Mouse (Mus musculus) MEL (cell line): ENCODE measurements around the gene BC052040. TPM values are rescaled to one million over a fixed set of nuclear protein-coding genes. Genes with fewer than 3 reads are reported as not detected.

Experiments
- DNase-seq: peaks from one replicate; pipeline ENCODE4 v3.0.0; 2011; ENCODE audit warnings: low read depth, low spot score
- H3K27ac ChIP-seq: 2 replicates; pipeline ENCODE4 v1.5.1; 2012; ENCODE audit warnings: low read depth, mild to moderate bottlenecking, control low read depth, low read length, moderate library complexity; ENCODE audit not compliant: control insufficient read depth
- H3K27me3 ChIP-seq, 2 experiments: fragments of 150-350 bp in 1 of 2; sonication (generic) in 1 of 2; 2 replicates each; pipeline ENCODE4 v1.6.1; 2012; ENCODE audit warnings: low read length in 2 of 2, mild to moderate bottlenecking in 2 of 2, improper control_type of control experiment in 1 of 2, moderate library complexity in 1 of 2; ENCODE audit not compliant: insufficient read depth in 2 of 2, control insufficient read depth in 1 of 2
- H3K36me3 ChIP-seq, 2 experiments: 2 replicates each; pipeline ENCODE4 v1.6.1; 2012 to 2014; ENCODE audit warnings: low read length in 2 of 2, improper control_type of control experiment in 1 of 2, inconsistent platforms in 1 of 2, mild to moderate bottlenecking in 1 of 2; ENCODE audit not compliant: insufficient read depth in 2 of 2, control insufficient read depth in 1 of 2
- H3K4me1 ChIP-seq, 2 experiments: fragments of 150-350 bp in 1 of 2; sonication (generic) in 1 of 2; 2 replicates each; pipeline ENCODE4 v1.6.1; 2012; ENCODE audit warnings: low read length in 2 of 2, improper control_type of control experiment in 1 of 2, mild to moderate bottlenecking in 1 of 2; ENCODE audit not compliant: insufficient read depth in 2 of 2, control insufficient read depth in 1 of 2
- H3K4me3 ChIP-seq, 2 experiments: fragments of 150-350 bp in 1 of 2; sonication (generic) in 1 of 2; 2 replicates each; pipeline ENCODE4 v1.5.1; 2012; ENCODE audit warnings: low read depth in 2 of 2, low read length in 2 of 2, mild to moderate bottlenecking in 2 of 2, moderate library complexity in 2 of 2, control low read depth in 1 of 2, improper control_type of control experiment in 1 of 2; ENCODE audit not compliant: control insufficient read depth in 1 of 2, insufficient read depth in 1 of 2
- H3K79me2 ChIP-seq: 2 replicates; pipeline ENCODE4 v1.6.1; 2012; ENCODE audit warnings: mild to moderate bottlenecking, low read length, moderate library complexity; ENCODE audit not compliant: control insufficient read depth, poor library complexity, insufficient read depth
- H3K9ac ChIP-seq: 2 replicates; pipeline ENCODE4 v1.6.1; 2012; ENCODE audit warnings: low read depth, mild to moderate bottlenecking, control low read depth, low read length, moderate library complexity; ENCODE audit not compliant: control insufficient read depth, poor library complexity, severe bottlenecking
- H3K9me3 ChIP-seq: fragments of 150-350 bp; sonication (generic); replicated peaks from 2 replicates; pipeline ENCODE4 v1.6.1; 2012; ENCODE audit warnings: mild to moderate bottlenecking, low read length, improper control_type of control experiment, moderate library complexity; ENCODE audit not compliant: insufficient read depth
- CHD1 ChIP-seq: IDR thresholded peaks from 2 replicates; pipeline ENCODE4 v1.6.1; 2012; ENCODE audit warnings: low read depth, mild to moderate bottlenecking, inconsistent platforms, low read length, improper control_type of control experiment
- CHD2 ChIP-seq: IDR thresholded peaks from 2 replicates; pipeline ENCODE4 v1.6.1; 2011; ENCODE audit warnings: low read length, improper control_type of control experiment
- GABPA ChIP-seq: IDR thresholded peaks from 2 replicates; pipeline ENCODE4 v1.6.1; 2012; ENCODE audit warnings: low read depth, mild to moderate bottlenecking, inconsistent platforms, low read length, improper control_type of control experiment, moderate library complexity
- HCFC1 ChIP-seq: IDR thresholded peaks from 2 replicates; pipeline ENCODE4 v1.6.1; 2012; ENCODE audit warnings: low read depth, mild to moderate bottlenecking, inconsistent platforms, low read length, improper control_type of control experiment, moderate library complexity
- MAZ ChIP-seq: IDR thresholded peaks from 2 replicates; pipeline ENCODE4 v1.6.1; 2012; ENCODE audit warnings: low read depth, mild to moderate bottlenecking, inconsistent platforms, low read length, improper control_type of control experiment
- MXI1 ChIP-seq: IDR thresholded peaks from 2 replicates; pipeline ENCODE4 v1.6.1; 2011; ENCODE audit warnings: mild to moderate bottlenecking, low read depth, low read length, improper control_type of control experiment
- POLR2A ChIP-seq, 2 experiments: IDR thresholded peaks; 2 replicates each; pipeline ENCODE4 v1.6.1; 2011 to 2012; ENCODE audit warnings: low read length in 2 of 2, mild to moderate bottlenecking in 2 of 2, control low read depth in 1 of 2, improper control_type of control experiment in 1 of 2, low read depth in 1 of 2, moderate library complexity in 1 of 2; ENCODE audit not compliant: control insufficient read depth in 1 of 2, insufficient read depth in 1 of 2, poor library complexity in 1 of 2
- POLR2AphosphoS5 ChIP-seq: IDR thresholded peaks from 2 replicates; pipeline ENCODE4 v1.6.1; 2012; ENCODE audit warnings: low read depth, borderline replicate concordance, mild to moderate bottlenecking, inconsistent platforms, low read length, moderate library complexity, mixed read lengths
- RAD21 ChIP-seq: IDR thresholded peaks from 2 replicates; pipeline ENCODE4 v1.6.1; 2011; ENCODE audit warnings: mild to moderate bottlenecking, low read depth, low read length, improper control_type of control experiment
- RCOR1 ChIP-seq: IDR thresholded peaks from 2 replicates; pipeline ENCODE4 v1.6.1; 2012; ENCODE audit warnings: low read depth, mild to moderate bottlenecking, inconsistent platforms, low read length, improper control_type of control experiment
- SIN3A ChIP-seq: IDR thresholded peaks from 2 replicates; pipeline ENCODE4 v1.6.1; 2012; ENCODE audit warnings: low read length, improper control_type of control experiment, inconsistent platforms
- SMC3 ChIP-seq: IDR thresholded peaks from 2 replicates; pipeline ENCODE4 v1.6.1; 2011; ENCODE audit warnings: low read depth, low read length, improper control_type of control experiment
- TAL1 ChIP-seq: IDR thresholded peaks from 2 replicates; pipeline ENCODE4 v1.6.1; 2012; ENCODE audit warnings: mild to moderate bottlenecking, inconsistent platforms, low read length, moderate library complexity, mixed read lengths
- TBP ChIP-seq: IDR thresholded peaks from 2 replicates; pipeline ENCODE4 v1.8.0; 2011; ENCODE audit warnings: low read depth, low read length, improper control_type of control experiment
- UBTF ChIP-seq: IDR thresholded peaks from 2 replicates; pipeline ENCODE4 v1.6.1; 2012; ENCODE audit warnings: low read depth, mild to moderate bottlenecking, inconsistent platforms, low read length, improper control_type of control experiment, moderate library complexity, borderline replicate concordance; ENCODE audit not compliant: insufficient read depth
- ZC3H11A ChIP-seq: IDR thresholded peaks from 2 replicates; pipeline ENCODE4 v1.6.1; 2012; ENCODE audit warnings: low read depth, mild to moderate bottlenecking, inconsistent platforms, low read length, improper control_type of control experiment
- ZNF384 ChIP-seq: IDR thresholded peaks from 2 replicates; pipeline ENCODE4 v1.6.1; 2012; ENCODE audit warnings: low read depth, mild to moderate bottlenecking, inconsistent platforms, low read length, improper control_type of control experiment
- polyA plus RNA-seq, 2 experiments: library from polyadenylated mRNA; stranded (reverse) in 1 of 2; unstranded in 1 of 2; fragments of >175 nt in 1 of 2; fragments of >200 nt in 1 of 2; gene quantifications; 2 replicates each; pipeline versions ENCODE4 v1.2.1 to v1.2.4; 2012; ENCODE audit warnings: low replicate concordance in 2 of 2, low read depth in 1 of 2; ENCODE audit not compliant: insufficient read length in 2 of 2, insufficient read depth in 1 of 2, missing spikeins in 1 of 2
- total RNA-seq: library from RNA; depleted of rRNA; stranded (reverse); fragments of 300-350 nt; gene quantifications from 2 replicates; pipeline ENCODE4 v1.2.3, GENCODE M21; 2012

The BC052040 gene
- total and polyA plus RNA-seq, 3 experiments, result 5.3 to 18.2 TPM; not detected in 1

DNA sequence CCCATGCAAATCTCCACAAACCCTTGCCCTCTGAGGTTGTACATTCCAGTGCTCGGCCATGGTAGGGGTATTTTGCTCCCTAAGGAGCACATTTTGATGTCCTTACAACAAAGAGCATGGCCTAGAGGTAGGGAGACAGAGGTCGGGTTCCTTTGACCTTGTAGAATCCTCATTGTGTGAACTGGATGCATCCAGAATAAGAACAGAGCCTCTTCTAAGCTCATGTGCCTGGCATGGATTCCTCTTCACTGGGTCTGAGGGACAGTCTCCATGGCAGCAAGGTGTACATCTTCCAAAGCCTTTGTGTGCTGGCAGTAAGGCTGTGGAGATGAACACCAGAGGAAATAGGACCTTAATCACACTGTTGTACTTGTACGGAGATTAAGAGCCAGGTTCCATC, 112.3 kb downstream of the BC052040 start:
- TF ChIP-seq HCFC1 (no peak), CHD1 (no peak), TBP (no peak), GABPA (no peak), SIN3A (no peak), MAZ (no peak), TAL1 (no peak), UBTF (no peak), POLR2AphosphoS5 (no peak), POLR2A (IDR thresholded peaks at IDR 0.05; ENCODE audit: control insufficient read depth in 1 of 2, insufficient read depth in 1 of 2, low read depth in 1 of 2, low read length in 2 of 2, poor library complexity in 1 of 2) (no peak)
- DNase-seq, result no peak
- H3K27ac ChIP-seq, result no peak overlapping the region
- no peaks in the 10 kb centered on the region for H3K9me3 ChIP-seq
- H3K79me2 ChIP-seq, result no peaks in the 10 kb centered on the region
- peaks cover 0 to 17% of the 10 kb centered on the region in 2 experiments; a peak in 2 of 4 replicates for H3K36me3 ChIP-seq
- H3K9ac ChIP-seq, result no peak overlapping the region
- peaks cover 3 to 7% of the 10 kb centered on the region in 2 experiments for H3K4me1 ChIP-seq
- H3K4me3 ChIP-seq, result no peak overlapping the region
- no peaks in the 10 kb centered on the region for H3K27me3 ChIP-seq

DNA sequence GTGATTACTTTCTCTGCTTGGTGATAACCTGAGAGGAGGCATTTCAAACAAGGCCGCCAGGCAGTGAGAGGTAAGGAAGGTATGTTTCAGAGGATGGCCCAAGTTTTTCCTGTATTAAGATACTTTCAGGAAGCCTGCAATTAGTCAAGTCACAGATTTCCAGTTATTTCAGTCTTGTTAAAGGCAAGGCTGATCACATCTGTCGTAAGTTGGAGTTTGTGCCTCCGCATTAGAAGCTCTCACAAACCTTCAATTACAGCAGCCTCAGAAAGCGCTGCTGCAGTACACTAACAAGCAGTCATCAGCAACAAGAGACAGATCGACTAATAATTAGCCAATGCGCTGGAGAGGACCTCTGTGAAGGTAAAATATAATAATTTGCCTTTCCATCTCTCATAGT, 112.9 kb downstream of the BC052040 start:
- no peak overlapping the region for H3K4me3 ChIP-seq
- H3K36me3 ChIP-seq, result peaks cover 0 to 20% of the 10 kb centered on the region in 2 experiments; a peak in 2 of 4 replicates
- H3K79me2 ChIP-seq, result no peaks in the 10 kb centered on the region
- H3K27ac ChIP-seq, result no peak overlapping the region
- no peaks in the 10 kb centered on the region for H3K27me3 ChIP-seq
- no peak overlapping the region for H3K9ac ChIP-seq
- H3K9me3 ChIP-seq, result no peaks in the 10 kb centered on the region
- H3K4me1 ChIP-seq, result peaks cover 3 to 8% of the 10 kb centered on the region in 2 experiments
- DNase-seq, result no peak
- TF ChIP-seq SMC3 (no peak), CHD2 (no peak), MXI1 (no peak), RAD21 (no peak), ZC3H11A (no peak), RCOR1 (no peak), TBP (no peak), ZNF384 (no peak)
